Mouse (Mus musculus): ENCODE data around the gene Ppp3ca. TPM values are rescaled to one million over a fixed set of nuclear protein-coding genes. Genes with fewer than 3 reads are reported as not detected.

Ppp3ca gene
- polyA plus RNA-seq, 1 experiment from 2014 or later, result 52.2 TPM

DNA sequence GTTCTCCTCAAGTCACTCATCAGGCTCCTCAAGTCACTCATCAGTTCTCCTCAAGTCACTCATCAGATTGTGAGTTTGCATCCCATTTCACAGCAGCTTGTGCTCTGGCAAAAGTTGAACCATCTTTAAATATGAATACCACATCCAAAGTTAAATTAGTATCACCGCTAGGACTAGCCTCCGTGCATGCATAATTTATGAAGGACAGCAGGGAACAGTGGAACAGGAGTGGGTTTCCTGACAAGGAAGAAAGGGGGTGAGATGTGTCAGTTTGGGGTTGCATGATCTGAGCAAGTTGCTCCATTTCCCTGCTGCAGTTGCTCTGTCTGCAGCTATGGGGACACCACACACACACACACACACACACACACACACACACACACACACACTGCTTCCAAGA, 229.8 kb downstream of the Ppp3ca start:
- H3K4me1 ChIP-seq (ENCODE audit: control insufficient read depth, insufficient read depth, low read length), result no peaks in the 10 kb centered on the region
- no peak overlapping the region for H3K4me2 ChIP-seq
- H3K4me3 ChIP-seq (ENCODE audit: low read depth, low read length), result no peak overlapping the region
- 91% methylated on average over 2 of the region's 2 CpGs for WGBS (ENCODE audit: insufficient replicate concordance)
- H3K27ac ChIP-seq (ENCODE audit: low read depth, low read length), result no peak overlapping the region
- H3K9me3 ChIP-seq (replicated peaks; ENCODE audit: control insufficient read depth, low read length), result no peaks in the 10 kb centered on the region
- peaks cover 5% of the 10 kb centered on the region; the same call in 1 of the 2 replicates for H3K36me3 ChIP-seq (ENCODE audit: control insufficient read depth, insufficient read depth, low read length)
- H3K9ac ChIP-seq (ENCODE audit: low read depth, low read length), result no peak overlapping the region
- no peak for ATAC-seq (replicated peaks; ENCODE audit: insufficient number of reproducible peaks, low FRiP score, low TSS enrichment)
- no peaks in the 10 kb centered on the region for H3K27me3 ChIP-seq (ENCODE audit: control insufficient read depth, insufficient read depth, low read length)

DNA sequence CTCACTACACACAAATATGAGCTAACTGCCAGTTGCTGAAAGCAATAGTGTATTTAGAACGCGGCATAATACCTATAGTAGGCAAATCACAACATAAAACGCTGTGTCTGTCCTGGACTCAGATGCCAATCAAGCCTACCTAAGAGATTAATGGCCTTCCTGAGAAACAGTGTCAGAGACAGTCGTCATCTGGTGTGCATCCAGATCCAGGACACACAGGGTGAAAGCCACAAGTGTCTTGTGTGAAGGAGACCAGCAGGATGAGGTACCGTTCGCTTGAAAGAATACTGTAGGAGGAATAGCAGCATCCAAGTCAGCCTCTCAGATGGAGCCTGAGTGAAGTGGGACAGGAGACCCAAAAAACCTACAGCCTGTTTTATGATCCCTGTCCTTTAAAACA, 231.1 kb downstream of the Ppp3ca start:
- no peaks in the 10 kb centered on the region for H3K27me3 ChIP-seq (ENCODE audit: control insufficient read depth, insufficient read depth, low read length)
- ATAC-seq (replicated peaks; ENCODE audit: insufficient number of reproducible peaks, low FRiP score, low TSS enrichment), result no peak
- WGBS (ENCODE audit: insufficient replicate concordance), result 84% methylated on average over 6 of the region's 6 CpGs

DNA sequence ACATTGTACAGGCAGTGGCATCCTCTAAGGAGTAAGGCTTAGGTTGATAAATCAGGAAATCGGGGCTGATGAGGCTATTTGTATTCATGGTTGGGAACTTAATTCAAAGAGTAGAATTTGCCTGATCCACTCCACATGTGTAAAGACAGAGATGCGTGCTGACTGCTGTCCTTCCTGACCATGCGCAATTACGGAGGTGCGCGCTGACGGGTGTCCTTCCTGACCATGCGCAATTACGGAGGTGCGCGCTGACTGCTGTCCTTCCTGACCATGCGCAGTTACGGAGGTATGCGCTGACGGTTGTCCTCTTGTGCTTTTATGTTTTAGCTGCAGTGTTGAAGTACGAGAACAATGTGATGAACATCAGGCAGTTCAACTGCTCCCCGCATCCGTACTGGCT, 232.9 kb downstream of the Ppp3ca start:
- Histone ChIP-seq H3K4me1 (ENCODE audit: control insufficient read depth, insufficient read depth, low read length) (no peaks in the 10 kb centered on the region), H3K4me3 (ENCODE audit: low read depth, low read length) (no peak overlapping the region), H3K9me3 (replicated peaks; ENCODE audit: control insufficient read depth, low read length) (no peaks in the 10 kb centered on the region), H3K9ac (ENCODE audit: low read depth, low read length) (no peak overlapping the region), H3K27me3 (ENCODE audit: control insufficient read depth, insufficient read depth, low read length) (no peaks in the 10 kb centered on the region), H3K4me2 (no peak overlapping the region), H3K36me3 (ENCODE audit: control insufficient read depth, insufficient read depth, low read length) (no peaks in the 10 kb centered on the region), H3K27ac (ENCODE audit: low read depth, low read length) (no peak overlapping the region)
- WGBS (ENCODE audit: insufficient replicate concordance), result 92% methylated on average over 18 of the region's 18 CpGs
- no peak for ATAC-seq (replicated peaks; ENCODE audit: insufficient number of reproducible peaks, low FRiP score, low TSS enrichment)

More for the DNA sequence above, 231.1 kb downstream of the Ppp3ca start:
- Histone ChIP-seq H3K27ac (ENCODE audit: low read depth, low read length) (no peak overlapping the region), H3K4me2 (no peak overlapping the region), H3K9me3 (replicated peaks; ENCODE audit: control insufficient read depth, low read length) (no peaks in the 10 kb centered on the region), H3K4me1 (ENCODE audit: control insufficient read depth, insufficient read depth, low read length) (no peaks in the 10 kb centered on the region), H3K4me3 (ENCODE audit: low read depth, low read length) (no peak overlapping the region), H3K36me3 (ENCODE audit: control insufficient read depth, insufficient read depth, low read length) (no peaks in the 10 kb centered on the region), H3K9ac (ENCODE audit: low read depth, low read length) (no peak overlapping the region)

DNA sequence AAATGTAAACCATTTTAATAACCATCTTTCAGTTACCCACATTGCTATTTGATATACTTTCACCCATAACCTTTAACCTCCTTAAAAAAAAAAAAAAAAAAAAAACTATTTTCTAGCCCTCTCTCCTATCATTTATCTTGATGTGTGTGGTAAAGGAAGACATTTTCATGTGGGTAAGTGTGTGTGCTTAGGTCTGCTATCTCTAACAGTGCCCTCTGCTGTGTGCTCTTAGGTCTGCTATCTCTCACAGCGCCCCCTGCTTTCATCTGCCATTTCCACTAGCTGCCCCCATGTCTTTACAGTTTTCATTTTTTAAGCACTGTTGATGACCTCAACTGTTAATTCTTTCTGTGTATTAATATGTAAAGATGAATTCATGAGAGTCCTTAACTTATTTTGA, 235.7 kb downstream of the Ppp3ca start:
- H3K9me3 ChIP-seq (replicated peaks; ENCODE audit: control insufficient read depth, low read length), result no peaks in the 10 kb centered on the region
- no peak overlapping the region for H3K4me3 ChIP-seq (ENCODE audit: low read depth, low read length)
- no peak overlapping the region for H3K9ac ChIP-seq (ENCODE audit: low read depth, low read length)
- no peak overlapping the region for H3K27ac ChIP-seq (ENCODE audit: low read depth, low read length)
- H3K4me2 ChIP-seq, result no peak overlapping the region
- 68% methylated on average over 1 of the region's 1 CpGs for WGBS (ENCODE audit: insufficient replicate concordance)
- H3K27me3 ChIP-seq (ENCODE audit: control insufficient read depth, insufficient read depth, low read length), result no peaks in the 10 kb centered on the region
- ATAC-seq (replicated peaks; ENCODE audit: insufficient number of reproducible peaks, low FRiP score, low TSS enrichment), result no peak
- 0 out of 2 replicates have a peak, but pooled peaks cover 4% of the 10 kb centered on the region for H3K4me1 ChIP-seq (ENCODE audit: control insufficient read depth, insufficient read depth, low read length)
- no peaks in the 10 kb centered on the region for H3K36me3 ChIP-seq (ENCODE audit: control insufficient read depth, insufficient read depth, low read length)

DNA sequence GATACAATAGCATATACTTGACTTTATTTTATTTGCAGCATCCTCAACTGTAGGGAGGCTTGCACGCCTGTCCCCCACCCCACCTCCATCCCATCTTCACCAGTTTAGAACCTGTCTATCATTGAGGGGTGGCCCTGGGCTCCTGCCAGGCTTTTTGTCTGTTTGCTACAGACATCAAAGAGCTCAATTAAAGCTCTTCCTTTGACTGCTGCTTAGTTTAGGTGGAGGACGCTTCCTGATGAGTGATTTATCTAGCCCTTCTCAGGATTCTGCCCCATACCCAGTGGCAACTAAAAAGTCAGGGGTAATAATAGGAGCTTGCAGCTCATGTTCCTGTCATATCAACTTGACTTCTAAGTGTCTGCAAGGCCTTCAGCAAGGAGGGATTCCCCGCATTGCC, 239.6 kb downstream of the Ppp3ca start:
- Histone ChIP-seq H3K4me3 (ENCODE audit: low read depth, low read length) (no peak overlapping the region), H3K9ac (ENCODE audit: low read depth, low read length) (no peak overlapping the region), H3K27ac (ENCODE audit: low read depth, low read length) (no peak overlapping the region), H3K36me3 (ENCODE audit: control insufficient read depth, insufficient read depth, low read length) (no peaks in the 10 kb centered on the region), H3K4me2 (no peak overlapping the region), H3K4me1 (ENCODE audit: control insufficient read depth, insufficient read depth, low read length) (peaks cover 4% of the 10 kb centered on the region; the same call in 1 of the 2 replicates), H3K27me3 (ENCODE audit: control insufficient read depth, insufficient read depth, low read length) (no peaks in the 10 kb centered on the region), H3K9me3 (replicated peaks; ENCODE audit: control insufficient read depth, low read length) (no peaks in the 10 kb centered on the region)
- no peak for ATAC-seq (replicated peaks; ENCODE audit: insufficient number of reproducible peaks, low FRiP score, low TSS enrichment)
- 31% methylated on average over 3 of the region's 3 CpGs for WGBS (ENCODE audit: insufficient replicate concordance)

DNA sequence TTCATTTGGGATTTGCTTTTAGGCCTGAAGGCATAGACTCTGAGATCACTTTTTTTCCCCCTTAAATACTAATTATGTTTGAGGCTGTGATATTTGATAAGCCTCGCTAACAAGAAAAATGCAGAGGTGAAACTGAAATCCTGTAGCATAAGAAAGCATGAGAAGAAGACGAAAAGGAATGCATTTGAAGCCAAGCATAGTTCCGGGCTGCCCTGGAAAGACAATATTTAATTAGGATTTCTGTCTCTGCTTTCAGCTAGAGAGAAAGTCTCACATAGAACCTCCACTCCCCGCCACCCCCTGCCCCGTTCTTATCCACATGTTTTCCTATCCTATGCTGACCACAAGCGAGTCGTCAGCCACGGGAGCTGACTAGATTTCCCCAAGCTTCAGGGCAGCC, 241.4 kb downstream of the Ppp3ca start:
- Histone ChIP-seq H3K9me3 (replicated peaks; ENCODE audit: control insufficient read depth, low read length) (no peaks in the 10 kb centered on the region), H3K27ac (ENCODE audit: low read depth, low read length) (no peak overlapping the region), H3K36me3 (ENCODE audit: control insufficient read depth, insufficient read depth, low read length) (no peaks in the 10 kb centered on the region), H3K4me2 (no peak overlapping the region), H3K27me3 (ENCODE audit: control insufficient read depth, insufficient read depth, low read length) (no peaks in the 10 kb centered on the region), H3K4me1 (ENCODE audit: control insufficient read depth, insufficient read depth, low read length) (peaks cover 4% of the 10 kb centered on the region; the same call in 1 of the 2 replicates), H3K9ac (ENCODE audit: low read depth, low read length) (no peak overlapping the region), H3K4me3 (ENCODE audit: low read depth, low read length) (no peak overlapping the region)
- no peak for ATAC-seq (replicated peaks; ENCODE audit: insufficient number of reproducible peaks, low FRiP score, low TSS enrichment)
- 75% methylated on average over 8 of the region's 8 CpGs for WGBS (ENCODE audit: insufficient replicate concordance)

DNA sequence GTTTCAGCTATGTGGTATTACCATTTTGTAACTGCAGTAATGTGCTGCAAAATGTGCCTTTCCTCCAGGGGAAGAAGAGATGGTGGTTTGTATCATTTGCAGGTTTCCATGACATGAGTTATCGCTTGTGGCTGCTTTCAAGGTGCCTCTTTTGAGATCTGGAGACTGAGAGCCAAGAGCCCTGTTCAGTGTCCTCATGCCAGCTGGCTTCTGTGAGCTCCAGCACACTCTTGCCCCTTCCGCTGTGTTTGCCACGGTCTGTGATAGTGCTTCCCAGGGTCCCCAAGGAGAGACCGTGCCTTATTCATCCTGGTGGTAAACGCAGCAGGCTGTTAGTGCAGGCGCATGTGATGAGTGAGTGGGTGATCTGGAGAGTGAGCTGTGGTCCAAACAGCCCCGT, 247.2 kb downstream of the Ppp3ca start:
- Histone ChIP-seq H3K9ac (ENCODE audit: low read depth, low read length) (no peak overlapping the region), H3K4me2 (no peak overlapping the region), H3K27me3 (ENCODE audit: control insufficient read depth, insufficient read depth, low read length) (no peaks in the 10 kb centered on the region), H3K9me3 (replicated peaks; ENCODE audit: control insufficient read depth, low read length) (no peaks in the 10 kb centered on the region), H3K36me3 (ENCODE audit: control insufficient read depth, insufficient read depth, low read length) (no peaks in the 10 kb centered on the region), H3K4me1 (ENCODE audit: control insufficient read depth, insufficient read depth, low read length) (no peaks in the 10 kb centered on the region), H3K4me3 (ENCODE audit: low read depth, low read length) (no peak overlapping the region), H3K27ac (ENCODE audit: low read depth, low read length) (no peak overlapping the region)
- WGBS (ENCODE audit: insufficient replicate concordance), result 82% methylated on average over 7 of the region's 7 CpGs
- ATAC-seq (replicated peaks; ENCODE audit: insufficient number of reproducible peaks, low FRiP score, low TSS enrichment), result no peak

DNA sequence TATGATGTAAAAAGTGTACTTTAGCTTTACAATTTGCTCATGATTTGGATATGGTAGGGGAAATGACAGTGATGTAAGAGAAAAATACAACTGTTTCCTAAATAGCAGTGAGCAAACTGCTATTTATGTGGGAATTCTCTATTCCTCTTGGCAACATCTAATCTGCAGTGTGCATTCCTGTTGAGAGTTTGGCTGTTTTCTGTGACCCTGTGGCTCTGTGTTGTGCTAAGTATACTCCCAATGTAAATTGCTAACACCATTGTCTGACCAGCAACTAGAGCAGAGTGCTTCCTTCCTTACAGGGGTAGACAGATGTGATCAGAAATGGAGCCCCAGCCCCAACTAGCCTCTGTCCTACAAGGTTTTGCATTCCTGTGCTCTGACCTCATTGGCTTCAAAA, 263.1 kb downstream of the Ppp3ca start:
- Histone ChIP-seq H3K36me3 (ENCODE audit: control insufficient read depth, insufficient read depth, low read length) (0 out of 2 replicates have a peak, but pooled peaks cover 2% of the 10 kb centered on the region), H3K27ac (ENCODE audit: low read depth, low read length) (no peak overlapping the region), H3K9me3 (replicated peaks; ENCODE audit: control insufficient read depth, low read length) (no peaks in the 10 kb centered on the region), H3K4me1 (ENCODE audit: control insufficient read depth, insufficient read depth, low read length) (no peaks in the 10 kb centered on the region), H3K9ac (ENCODE audit: low read depth, low read length) (no peak overlapping the region), H3K4me2 (no peak overlapping the region), H3K27me3 (ENCODE audit: control insufficient read depth, insufficient read depth, low read length) (no peaks in the 10 kb centered on the region), H3K4me3 (ENCODE audit: low read depth, low read length) (no peak overlapping the region)
- no peak for ATAC-seq (replicated peaks; ENCODE audit: insufficient number of reproducible peaks, low FRiP score, low TSS enrichment)

DNA sequence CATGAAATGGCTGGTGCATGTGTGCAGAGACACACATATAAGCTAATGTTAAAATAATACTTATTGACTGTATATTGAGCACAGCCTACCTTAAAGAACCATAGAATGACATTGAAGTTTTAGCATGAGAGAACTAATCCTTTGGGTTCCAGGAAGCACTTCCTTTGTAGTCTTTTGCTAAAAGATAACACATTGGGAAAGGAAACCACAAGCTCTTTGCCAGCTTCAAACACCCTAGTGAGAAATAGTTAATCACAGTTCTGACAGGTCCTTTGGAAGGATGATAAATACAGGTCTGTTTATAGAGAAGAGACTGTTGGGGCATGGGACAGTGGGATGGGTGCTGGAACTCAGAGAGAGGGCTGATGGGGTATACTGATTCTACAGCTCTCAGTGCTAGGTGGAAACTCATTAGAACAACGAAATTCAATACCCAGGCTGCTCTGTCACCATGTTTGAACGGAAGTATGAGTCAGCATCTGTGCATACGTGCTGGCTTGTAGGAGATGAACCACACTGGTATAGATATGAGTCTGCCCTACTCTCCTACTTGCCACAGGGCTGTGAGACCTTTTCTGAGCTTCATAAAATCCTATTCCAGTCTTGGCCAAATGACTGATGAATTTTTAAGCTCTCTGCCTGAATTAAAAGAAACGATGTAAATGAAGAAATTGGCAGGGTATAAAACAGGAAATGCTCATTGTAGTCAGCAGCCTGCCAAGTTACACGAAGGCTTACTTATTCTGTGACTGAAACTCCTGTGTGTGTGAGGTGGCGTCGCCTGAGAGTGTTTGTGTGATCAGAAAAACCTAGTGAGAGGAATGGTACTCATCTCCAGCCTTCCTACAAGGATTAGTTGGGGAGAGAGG, 271.0 kb downstream of the Ppp3ca start:
- Histone ChIP-seq H3K9ac (ENCODE audit: low read depth, low read length) (no peak overlapping the region), H3K27me3 (ENCODE audit: control insufficient read depth, insufficient read depth, low read length) (no peaks in the 10 kb centered on the region), H3K4me1 (ENCODE audit: control insufficient read depth, insufficient read depth, low read length) (no peaks in the 10 kb centered on the region), H3K27ac (ENCODE audit: low read depth, low read length) (no peak overlapping the region), H3K4me2 (no peak overlapping the region), H3K36me3 (ENCODE audit: control insufficient read depth, insufficient read depth, low read length) (no peaks in the 10 kb centered on the region), H3K9me3 (replicated peaks; ENCODE audit: control insufficient read depth, low read length) (no peaks in the 10 kb centered on the region), H3K4me3 (ENCODE audit: low read depth, low read length) (no peak overlapping the region)
- no peak for ATAC-seq (replicated peaks; ENCODE audit: insufficient number of reproducible peaks, low FRiP score, low TSS enrichment)
- WGBS (ENCODE audit: insufficient replicate concordance), result 65% methylated on average over 7 of the region's 7 CpGs
